15 mouse cellular contexts compared by ENCODE assay signal in the genomic region with DNA sequence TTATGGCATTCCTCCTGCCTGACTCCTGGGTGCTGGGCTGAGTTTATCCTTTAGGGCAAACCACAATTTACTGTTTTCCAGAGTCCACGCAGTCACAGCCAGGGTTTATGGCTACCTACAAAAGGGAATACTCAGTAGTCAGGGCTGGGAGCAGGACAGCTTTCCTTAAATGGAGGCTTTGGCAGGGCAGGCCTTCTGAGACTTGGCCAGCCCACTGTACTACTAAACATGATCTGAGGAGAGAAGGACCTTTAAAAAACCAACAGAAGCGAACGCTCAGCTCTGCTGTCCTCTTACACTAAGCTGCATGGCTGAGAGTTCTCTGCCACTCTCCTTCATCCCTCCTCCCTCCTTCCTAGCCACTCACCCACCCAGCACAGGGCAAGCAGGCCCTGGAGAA. TPM values are rescaled to one million over a fixed set of nuclear protein-coding genes. Genes with fewer than 3 reads are reported as not detected.
A peak's percentile ranks its signal among the peaks of the same experiment; 100 is the strongest.
DNase-seq lines count a peak whose midpoint lies in the region; ATAC-seq and TF ChIP-seq lines count a peak whose summit lies in the region.
"Had no signal": no experiment of that assay in that cellular context is flagged by ENCODE, and none has a peak within 500 bp of the region (broad histone marks: within the 10 kb centered on the region; RNA-seq: fewer than 3 reads in every experiment).

No protein-coding gene starts in this region.

- DNase-seq in heart, adult 11 months: peak; percentile 87
- no peak for DNase-seq in heart, postnatal 36 days
- DNase-seq in layer of hippocampus, adult 2 months (ENCODE audit: low spot score in 2 of 2): no peak
- DNase-seq in layer of hippocampus, adult 11-12 months (ENCODE audit: low spot score): no peak
- peak; percentile 40 for DNase-seq in gastrocnemius, postnatal 14 days
- peak; percentile 83 for DNase-seq in skeletal muscle tissue, adult 2 months (ENCODE audit: low read depth, low spot score)
- DNase-seq in c-Kit-positive CD71-positive TER-119-positive erythroid progenitor cells, embryonic 14.5 days (ENCODE audit: low spot score): no peak
- DNase-seq: cerebellum, adult 9-11 months; forebrain, postnatal 0 days; kidney, postnatal 14 days; thymus, adult 18-20 months had no signal

- no peak for TF ChIP-seq CTCF in layer of hippocampus, adult 2 months (conservative IDR thresholded peaks at IDR 0.05)

- intact Hi-C loops in heart, postnatal 36 days (cut with DNase I): no loop called here
- intact Hi-C loops in gastrocnemius, postnatal 14 days (cut with DNase I; ENCODE audit: low total_unique reads): no loop called here

- H3K27ac ChIP-seq in layer of hippocampus, adult 2 months: peak overlapping the region; percentile 67; the same call in 1 of the 2 replicates
- H3K27ac ChIP-seq: embryonic facial prominence, embryonic 15.5 days; liver, embryonic 12.5 days had no signal

- no peak for ATAC-seq in inflammation-experienced regulatory T-cells, adult 6 months
- ATAC-seq: activated CD4-positive, CD25-positive, alpha-beta regulatory T cell, adult 4 months; forebrain, postnatal 0 days; liver, embryonic 12.5 days had no signal

- no peak overlapping the region for H3K4me3 ChIP-seq in layer of hippocampus, adult 2 months
- H3K4me3 ChIP-seq: embryonic facial prominence, embryonic 15.5 days; liver, embryonic 12.5 days had no signal

RNA-seq across cellular contexts. Expression of a gene that starts 34.6 kb away (rescaled TPM):
- 10 to 100 TPM; 20.8 to 22.4 TPM for total RNA-seq in heart, postnatal 36 days (2021)
- 10 to 100 TPM; 36.6 to 40.2 TPM for total RNA-seq in layer of hippocampus, adult 2 months (2021)
- 10 to 100 TPM; 11.0 to 11.1 TPM for total RNA-seq in gastrocnemius, postnatal 14 days (2021)
- polyA plus RNA-seq in inflammation-experienced regulatory T-cells, adult 6 months (2017; shearing (Covaris generic)): under 1 TPM in 2 of 3 experiments, not detected in 1; 0.05 to 0.33 TPM

Comparison
In these comparisons a context has a peak if more than half of its experiments do, and no peak if none do; other contexts are left out.
1. DNase-seq: peak in heart, adult 11 months (single experiment), gastrocnemius, postnatal 14 days (single experiment) and skeletal muscle tissue, adult 2 months (single experiment); none in heart, postnatal 36 days (0 of 2), layer of hippocampus, adult 2 months (0 of 2), layer of hippocampus, adult 11-12 months (single experiment) and c-Kit-positive CD71-positive TER-119-positive erythroid progenitor cells, embryonic 14.5 days (single experiment).